Mouse (Mus musculus) bone marrow, adult 2 months (tissue): ENCODE data around the gene Arhgef16.

Experiments used
- CTCF ChIP-seq: fragments of 200-500 bp; IDR thresholded peaks from 2 replicates; pipeline ENCODE4 v1.5.1; 2011; ENCODE audit warnings: low read length, control low read depth; ENCODE audit not compliant: control insufficient read depth, insufficient read depth
- POLR2A ChIP-seq: fragments of 200-500 bp; IDR thresholded peaks from 2 replicates; pipeline ENCODE4 v1.6.1; 2011; ENCODE audit warnings: low read depth, mild to moderate bottlenecking, control low read depth, low read length, borderline replicate concordance; ENCODE audit not compliant: control insufficient read depth

- TF ChIP-seq CTCF, result no peak
- TF ChIP-seq POLR2A, result no peak
These were observed 3.7 kb downstream of the Arhgef16 start for GRCm38 (mm10) chr4:154297761-154298160.
